Mouse (Mus musculus): Measurements from ENCODE around the gene Tbx10. TPM values are rescaled to one million over a fixed set of nuclear protein-coding genes. Genes with fewer than 3 reads are reported as not detected.

Gene Tbx10
- total RNA-seq, 1 experiment = not detected

GRCm38 (mm10) chr19:3998335-3998734, 5.8 kb downstream of the Tbx10 start:
- H3K9me3 ChIP-seq (ENCODE audit: control insufficient read depth, insufficient read depth, low read depth, low read length) = no peaks in the 10 kb centered on the region
- no peak overlapping the region for H3K4me3 ChIP-seq (ENCODE audit: insufficient read depth in 1 of 2, low read depth in 1 of 2, low read length in 2 of 2, poor library complexity in 1 of 2, severe bottlenecking in 1 of 2)
- H3K4me1 ChIP-seq (ENCODE audit: control insufficient read depth in 2 of 2, insufficient read depth in 2 of 2, low read length in 2 of 2, poor library complexity in 1 of 2) = peaks cover 0 to 10% of the 10 kb centered on the region in 2 experiments; a peak in 2 of 4 replicates
- no peak for DNase-seq (ENCODE audit: low read depth, low spot score)
- no peak for TF ChIP-seq HCFC1 (IDR thresholded peaks at IDR 0.05; ENCODE audit: borderline replicate concordance, insufficient read depth, low read length)
- TF ChIP-seq MAFK (IDR thresholded peaks at IDR 0.05; ENCODE audit: insufficient read depth, low read depth, low read length) = no peak
- TF ChIP-seq CHD2 (IDR thresholded peaks at IDR 0.05; ENCODE audit: low read depth, low read length) = no peak
- TF ChIP-seq ZC3H11A (IDR thresholded peaks at IDR 0.05; ENCODE audit: borderline replicate concordance, low read depth, low read length) = no peak
- TF ChIP-seq ZNF384 (IDR thresholded peaks at IDR 0.05; ENCODE audit: low read depth, low read length) = no peak
- in situ Hi-C loops (cut with MboI; ENCODE audit: low sequenced_read_pairs in 2 of 2, unreplicated experiment in 2 of 2) = no loop called here
- H3K9ac ChIP-seq (ENCODE audit: insufficient read depth, low read depth, low read length, poor library complexity, severe bottlenecking) = no peak overlapping the region
- H3K27ac ChIP-seq (ENCODE audit: insufficient read depth, low read depth, low read length, poor library complexity, severe bottlenecking) = no peak overlapping the region
- no peaks in the 10 kb centered on the region; the same call in 1 of the 2 replicates for H3K36me3 ChIP-seq (ENCODE audit: control insufficient read depth, insufficient read depth, low read length, poor library complexity, severe bottlenecking)

- Histone ChIP-seq H3K4me3 (ENCODE audit: insufficient read depth in 1 of 2, low read depth in 1 of 2, low read length in 2 of 2, poor library complexity in 1 of 2, severe bottlenecking in 1 of 2) (peak overlapping the region in 1 of 2 experiments; percentile 95; a peak in 2 of 4 replicates), H3K36me3 (ENCODE audit: control insufficient read depth, insufficient read depth, low read length, poor library complexity, severe bottlenecking) (no peaks in the 10 kb centered on the region; the same call in 1 of the 2 replicates), H3K9ac (ENCODE audit: insufficient read depth, low read depth, low read length, poor library complexity, severe bottlenecking) (peak overlapping the region; percentile 1; the same call in 1 of the 2 replicates), H3K27ac (ENCODE audit: insufficient read depth, low read depth, low read length, poor library complexity, severe bottlenecking) (no peak overlapping the region), H3K4me1 (ENCODE audit: control insufficient read depth in 2 of 2, insufficient read depth in 2 of 2, low read length in 2 of 2, poor library complexity in 1 of 2) (peaks cover 0 to 16% of the 10 kb centered on the region in 2 experiments; a peak in 2 of 4 replicates), H3K9me3 (ENCODE audit: control insufficient read depth, insufficient read depth, low read depth, low read length) (no peaks in the 10 kb centered on the region)
- no peak for TF ChIP-seq HCFC1 (IDR thresholded peaks at IDR 0.05; ENCODE audit: borderline replicate concordance, insufficient read depth, low read length)
- no peak for TF ChIP-seq ZC3H11A (IDR thresholded peaks at IDR 0.05; ENCODE audit: borderline replicate concordance, low read depth, low read length)
- TF ChIP-seq MAFK (IDR thresholded peaks at IDR 0.05; ENCODE audit: insufficient read depth, low read depth, low read length) = no peak
- TF ChIP-seq ZNF384 (IDR thresholded peaks at IDR 0.05; ENCODE audit: low read depth, low read length) = no peak
- TF ChIP-seq CHD2 (IDR thresholded peaks at IDR 0.05; ENCODE audit: low read depth, low read length) = no peak
- DNase-seq (ENCODE audit: low read depth, low spot score) = no peak
- in situ Hi-C loops (cut with MboI; ENCODE audit: low sequenced_read_pairs in 2 of 2, unreplicated experiment in 2 of 2) = no loop called here
These were observed 6.7 kb downstream of the Tbx10 start for GRCm38 (mm10) chr19:3999121-3999730.

GRCm38 (mm10) chr19:4000119-4000900, 7.8 kb downstream of the Tbx10 start, which contains the start of the genes Nudt8 and Gm49405:
Gene Nudt8 (plus strand): TSS chr19:4000580.
Gene Gm49405 (plus strand): TSS chr19:4000626.
- H3K27ac ChIP-seq (ENCODE audit: insufficient read depth, low read depth, low read length, poor library complexity, severe bottlenecking) = peak within 1 kb of the TSS; percentile 79
- in situ Hi-C loops (cut with MboI; ENCODE audit: low sequenced_read_pairs in 2 of 2, unreplicated experiment in 2 of 2) = no loop called here
- H3K4me1 ChIP-seq (ENCODE audit: control insufficient read depth in 2 of 2, insufficient read depth in 2 of 2, low read length in 2 of 2, poor library complexity in 1 of 2) = peaks cover 0 to 17% of the 10 kb centered on the region in 2 experiments; a peak in 2 of 4 replicates
- TF ChIP-seq CHD2 (IDR thresholded peaks at IDR 0.05; ENCODE audit: low read depth, low read length) (no peak), ZC3H11A (IDR thresholded peaks at IDR 0.05; ENCODE audit: borderline replicate concordance, low read depth, low read length) (peak; percentile 30; the same call in 1 of the 2 replicates), ZNF384 (IDR thresholded peaks at IDR 0.05; ENCODE audit: low read depth, low read length) (no peak), HCFC1 (IDR thresholded peaks at IDR 0.05; ENCODE audit: borderline replicate concordance, insufficient read depth, low read length) (peak; percentile 57; the same call in 1 of the 2 replicates), MAFK (IDR thresholded peaks at IDR 0.05; ENCODE audit: insufficient read depth, low read depth, low read length) (no peak)
- DNase-seq (ENCODE audit: low read depth, low spot score) = peak; percentile 98
- no peaks in the 10 kb centered on the region for H3K9me3 ChIP-seq (ENCODE audit: control insufficient read depth, insufficient read depth, low read depth, low read length)
- H3K36me3 ChIP-seq (ENCODE audit: control insufficient read depth, insufficient read depth, low read length, poor library complexity, severe bottlenecking) = no peaks in the 10 kb centered on the region; the same call in 1 of the 2 replicates
- H3K4me3 ChIP-seq (ENCODE audit: insufficient read depth in 1 of 2, low read depth in 1 of 2, low read length in 2 of 2, poor library complexity in 1 of 2, severe bottlenecking in 1 of 2) = peak within 1 kb of the TSS; percentile 92 to 95
- H3K9ac ChIP-seq (ENCODE audit: insufficient read depth, low read depth, low read length, poor library complexity, severe bottlenecking) = peak within 1 kb of the TSS; percentile 90

- in situ Hi-C loops (cut with MboI; ENCODE audit: low sequenced_read_pairs in 2 of 2, unreplicated experiment in 2 of 2) = no loop called here
- TF ChIP-seq ZC3H11A (IDR thresholded peaks at IDR 0.05; ENCODE audit: borderline replicate concordance, low read depth, low read length) = no peak
- no peak for TF ChIP-seq ZNF384 (IDR thresholded peaks at IDR 0.05; ENCODE audit: low read depth, low read length)
- no peak for TF ChIP-seq CHD2 (IDR thresholded peaks at IDR 0.05; ENCODE audit: low read depth, low read length)
- TF ChIP-seq MAFK (IDR thresholded peaks at IDR 0.05; ENCODE audit: insufficient read depth, low read depth, low read length) = no peak
- TF ChIP-seq HCFC1 (IDR thresholded peaks at IDR 0.05; ENCODE audit: borderline replicate concordance, insufficient read depth, low read length) = no peak
- Histone ChIP-seq H3K4me1 (ENCODE audit: control insufficient read depth in 2 of 2, insufficient read depth in 2 of 2, low read length in 2 of 2, poor library complexity in 1 of 2) (peaks cover 0 to 17% of the 10 kb centered on the region in 2 experiments; a peak in 2 of 4 replicates), H3K4me3 (ENCODE audit: insufficient read depth in 1 of 2, low read depth in 1 of 2, low read length in 2 of 2, poor library complexity in 1 of 2, severe bottlenecking in 1 of 2) (peak overlapping the region; percentile 92 to 95), H3K9ac (ENCODE audit: insufficient read depth, low read depth, low read length, poor library complexity, severe bottlenecking) (peak overlapping the region; percentile 90), H3K27ac (ENCODE audit: insufficient read depth, low read depth, low read length, poor library complexity, severe bottlenecking) (peak overlapping the region; percentile 79; the same call in 1 of the 2 replicates), H3K36me3 (ENCODE audit: control insufficient read depth, insufficient read depth, low read length, poor library complexity, severe bottlenecking) (peaks cover 3% of the 10 kb centered on the region), H3K9me3 (ENCODE audit: control insufficient read depth, insufficient read depth, low read depth, low read length) (no peaks in the 10 kb centered on the region)
- DNase-seq (ENCODE audit: low read depth, low spot score) = no peak
These were observed 8.5 kb downstream of the Tbx10 start for GRCm38 (mm10) chr19:4000949-4001525.
